Mouse (Mus musculus) ovary, postnatal 14 days (tissue): Measurements from ENCODE around the gene Snap47.

Source experiments
- DNase-seq: peaks from one replicate; pipeline ENCODE4 v3.0.0; 2022; ENCODE audit warnings: low spot score

The Snap47 gene

DNA sequence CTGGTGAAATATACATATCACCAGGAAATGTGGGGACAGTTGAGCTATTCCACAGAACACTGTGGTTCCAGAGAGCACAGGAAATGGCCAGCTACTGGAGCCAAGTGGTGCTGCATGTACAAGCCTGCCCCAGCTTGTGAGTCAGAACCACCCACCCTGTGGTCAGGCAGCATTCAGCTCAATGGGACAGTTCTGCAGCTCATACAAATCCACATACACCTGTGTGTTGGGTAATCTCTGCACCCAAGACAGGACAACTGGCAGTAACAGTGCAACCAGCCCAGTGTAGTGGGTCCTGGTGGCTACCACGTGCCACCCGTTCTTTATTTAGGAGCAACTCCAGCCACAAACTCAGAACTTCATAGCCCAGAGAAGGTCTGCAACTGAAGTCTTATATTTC lies 29.0 kb downstream of the Snap47 start:
- no peak for DNase-seq

DNA sequence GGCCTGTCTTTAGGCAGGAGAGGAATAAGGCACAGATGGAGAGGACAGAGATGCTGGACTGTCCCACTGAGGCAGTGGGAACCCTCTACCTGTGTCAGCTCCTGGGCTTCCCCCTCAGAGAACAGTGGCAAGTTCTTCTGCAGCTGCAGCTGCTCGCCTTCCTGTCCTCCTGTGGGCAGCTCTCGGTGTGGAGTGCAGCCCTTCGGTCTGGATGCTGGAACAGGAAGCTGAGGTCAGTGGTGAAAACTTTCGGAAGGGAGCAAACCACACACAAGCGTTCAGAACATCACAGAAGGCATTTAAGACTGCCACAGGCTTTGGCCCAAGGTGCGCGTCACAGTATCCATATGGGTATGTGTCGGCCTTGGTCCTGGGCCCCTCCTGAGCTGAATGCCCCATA lies 29.6 kb downstream of the Snap47 start:
- DNase-seq = no peak

DNA sequence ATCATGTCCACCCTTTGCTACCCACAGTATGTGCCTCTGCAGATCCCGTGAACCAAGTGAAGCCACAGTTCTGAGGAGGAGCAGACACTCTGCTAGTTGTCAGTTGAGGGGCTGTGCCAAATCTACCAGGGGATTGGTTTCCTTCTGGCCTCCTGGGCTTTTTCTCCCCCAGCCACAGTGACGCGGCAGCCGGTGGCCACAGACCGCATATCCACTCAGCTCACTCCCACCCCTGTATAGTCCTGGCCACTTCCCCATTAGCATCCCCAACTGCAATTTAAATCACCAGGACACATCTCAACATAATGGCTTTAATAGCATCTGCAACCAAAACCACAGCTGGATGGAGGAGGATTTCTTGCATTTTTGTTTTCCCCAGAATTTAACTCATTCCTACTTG lies 32.3 kb downstream of the Snap47 start:
- no peak for DNase-seq

DNA sequence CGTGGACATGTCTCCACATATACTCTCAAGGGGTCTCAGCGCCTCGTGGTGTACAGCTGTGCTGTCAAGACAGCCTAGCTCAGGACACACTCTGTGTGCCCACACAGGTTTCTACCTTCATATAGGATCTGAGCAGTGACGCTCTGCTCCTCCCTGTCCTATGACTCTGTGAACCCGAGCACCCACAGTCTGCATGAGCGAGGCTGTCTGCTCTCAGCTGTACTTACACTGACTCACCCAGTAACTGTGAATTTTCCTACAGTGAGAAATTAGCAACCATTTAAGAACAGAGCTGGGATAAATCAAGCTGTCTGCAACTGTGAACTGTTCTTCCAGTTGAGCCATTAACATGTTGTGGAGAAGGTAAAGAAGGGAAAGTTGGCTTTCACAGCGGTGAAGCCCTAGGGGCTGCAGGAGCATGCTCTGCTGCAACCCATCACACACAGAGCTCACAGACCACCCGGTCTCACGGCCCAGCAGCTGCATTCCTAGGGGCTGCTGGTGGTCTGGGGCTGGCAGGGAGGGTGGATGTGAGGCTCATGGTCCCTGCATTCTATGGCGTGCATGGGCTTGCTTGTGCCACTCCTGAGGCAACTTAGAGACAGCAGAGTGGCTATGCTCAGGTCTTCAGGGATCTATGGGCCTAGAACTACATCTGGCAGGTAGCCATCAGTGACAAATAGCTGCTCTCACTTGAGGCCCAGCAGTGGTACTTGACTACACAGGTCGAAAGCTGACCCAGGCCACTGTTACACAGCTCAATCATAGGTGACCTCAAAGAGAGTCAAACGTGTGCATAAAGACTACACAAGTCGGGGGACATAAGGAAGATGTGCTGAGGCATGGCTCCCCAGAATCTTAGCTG lies 37.8 kb downstream of the Snap47 start:
- DNase-seq = no peak

DNA sequence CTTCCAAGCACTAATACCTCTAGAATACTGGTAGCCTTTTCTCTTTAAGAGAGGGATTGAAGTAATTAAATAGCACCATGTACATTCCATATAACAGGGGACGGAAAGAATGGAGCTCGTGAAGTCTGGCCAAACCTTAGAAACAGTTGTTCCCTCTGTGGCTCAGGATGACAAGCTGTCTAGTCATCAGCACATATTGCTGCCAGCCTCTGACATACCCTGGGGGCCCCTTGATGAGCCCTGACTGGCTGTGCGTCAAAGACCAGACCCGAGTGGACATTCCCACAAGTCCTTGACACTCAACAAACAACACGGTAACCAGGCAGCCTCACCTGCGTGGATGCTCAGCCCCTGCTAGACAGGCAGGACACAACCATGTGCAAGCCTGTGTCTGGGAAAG lies 38.9 kb downstream of the Snap47 start:
- no peak for DNase-seq

DNA sequence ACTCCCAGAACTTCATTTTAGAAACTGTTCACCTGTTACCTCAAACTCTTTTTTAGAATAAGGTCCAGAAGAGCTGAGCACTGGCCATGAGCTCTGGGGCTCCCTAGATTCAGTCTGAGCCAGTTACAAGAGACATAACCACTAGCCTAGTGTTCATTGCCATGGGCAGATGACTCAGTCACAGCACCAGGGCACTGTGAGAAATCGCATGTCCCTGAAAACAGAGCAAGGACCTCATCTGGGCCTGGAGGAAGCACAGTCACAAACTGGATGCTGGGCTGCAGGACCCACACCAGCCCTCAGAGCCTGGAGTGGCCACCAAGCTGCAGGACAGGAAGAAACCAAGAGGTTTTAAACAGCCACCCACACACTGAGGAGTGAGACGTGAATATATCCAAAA lies 40.1 kb downstream of the Snap47 start:
- DNase-seq = no peak

DNA sequence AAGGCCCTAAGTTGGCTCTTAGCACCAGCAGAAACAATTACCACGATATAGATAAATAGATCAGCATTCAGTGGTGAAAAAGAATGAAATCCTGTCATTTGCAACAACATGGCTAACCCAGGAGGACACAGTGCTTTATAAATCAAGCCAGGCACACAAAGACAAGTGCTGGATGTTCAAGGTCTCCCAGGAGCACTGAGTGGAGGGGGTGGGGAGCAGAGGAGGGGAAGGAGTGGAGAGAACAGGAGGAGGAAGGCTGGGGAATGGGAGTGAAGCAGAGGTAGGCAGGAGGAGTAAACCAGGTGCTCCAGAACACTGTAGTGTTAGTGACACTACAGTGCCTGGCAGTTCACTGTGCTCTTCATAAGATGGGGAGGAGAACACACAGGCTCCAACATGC lies 45.2 kb downstream of the Snap47 start:
- DNase-seq = no peak

DNA sequence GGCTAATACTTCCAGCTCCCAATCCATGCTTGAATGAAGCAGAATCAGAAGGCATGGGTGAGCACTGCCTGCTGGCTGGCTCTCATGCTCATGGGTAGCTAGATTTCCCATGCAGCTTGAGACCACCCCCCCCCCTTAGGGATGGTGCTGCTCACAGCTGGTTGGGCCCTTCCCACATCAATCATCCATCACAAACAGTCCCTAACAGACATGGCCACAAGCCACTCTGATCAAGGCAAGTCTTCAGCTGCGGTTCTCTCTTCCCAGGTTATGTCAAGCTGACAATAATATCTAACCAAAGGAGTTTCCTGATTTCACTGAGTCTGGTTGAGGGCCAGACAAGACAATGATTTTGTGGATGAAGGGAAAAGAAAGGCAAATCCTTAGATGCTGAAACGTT lies 50.1 kb downstream of the Snap47 start:
- no peak for DNase-seq

DNA sequence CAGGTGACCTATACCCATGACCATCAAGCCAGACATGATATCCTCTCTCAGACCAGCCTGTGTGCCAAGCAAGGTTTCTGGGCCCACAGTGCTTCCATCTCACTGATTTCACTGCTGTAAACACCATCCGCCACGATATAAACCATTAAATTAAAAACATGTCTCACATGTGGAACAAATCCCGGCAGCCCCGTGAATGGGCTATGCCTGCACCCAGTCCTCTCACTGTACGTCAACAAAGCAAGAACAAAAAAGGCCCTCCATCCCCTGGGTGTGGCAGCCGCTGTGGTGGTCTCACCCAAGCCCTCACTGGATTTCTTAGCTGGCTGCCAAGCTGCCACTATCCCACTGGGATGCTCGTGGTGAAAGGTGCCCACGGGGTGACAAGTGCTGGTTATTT lies 51.2 kb downstream of the Snap47 start:
- no peak for DNase-seq

DNA sequence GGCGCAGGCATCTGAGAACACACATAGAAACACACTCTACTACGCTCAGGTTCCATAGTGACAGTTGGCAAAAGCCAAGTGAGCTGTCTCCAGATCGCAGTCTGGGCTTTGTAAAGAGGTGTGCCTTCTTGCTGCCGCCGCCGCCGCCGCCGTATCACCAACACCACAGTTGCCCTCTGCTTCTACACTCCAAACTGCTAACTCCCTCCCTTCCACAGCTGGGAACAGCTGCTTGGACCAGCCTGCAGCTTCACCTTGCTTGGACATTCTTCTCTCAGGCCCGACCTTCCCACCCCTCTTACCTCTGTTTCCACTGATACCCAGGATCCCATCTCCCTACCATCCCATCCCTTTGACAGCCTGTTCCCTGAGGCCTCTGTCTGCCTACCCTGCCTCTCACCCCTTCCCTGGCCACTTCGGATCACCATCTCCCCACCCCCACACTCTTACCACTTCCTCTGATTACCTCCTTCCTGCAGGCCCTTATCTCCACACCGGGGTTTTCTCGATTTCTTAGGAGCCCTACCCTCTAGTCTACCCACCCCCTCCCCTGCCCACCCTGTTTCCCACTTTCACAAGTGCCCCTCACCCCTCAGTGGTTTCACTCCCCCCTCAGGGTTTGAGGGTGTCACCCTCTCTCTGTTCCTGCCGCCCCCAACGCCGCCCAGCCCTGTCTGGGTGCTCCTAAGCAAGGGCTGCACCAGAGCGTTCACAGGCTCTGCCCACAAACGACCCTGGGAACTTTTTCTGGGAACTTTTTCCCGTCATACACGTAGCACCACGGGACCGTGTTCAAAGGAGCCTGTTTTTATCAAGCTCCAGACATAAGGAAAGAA lies 53.2 kb downstream of the Snap47 start:
- no peak for DNase-seq

DNA sequence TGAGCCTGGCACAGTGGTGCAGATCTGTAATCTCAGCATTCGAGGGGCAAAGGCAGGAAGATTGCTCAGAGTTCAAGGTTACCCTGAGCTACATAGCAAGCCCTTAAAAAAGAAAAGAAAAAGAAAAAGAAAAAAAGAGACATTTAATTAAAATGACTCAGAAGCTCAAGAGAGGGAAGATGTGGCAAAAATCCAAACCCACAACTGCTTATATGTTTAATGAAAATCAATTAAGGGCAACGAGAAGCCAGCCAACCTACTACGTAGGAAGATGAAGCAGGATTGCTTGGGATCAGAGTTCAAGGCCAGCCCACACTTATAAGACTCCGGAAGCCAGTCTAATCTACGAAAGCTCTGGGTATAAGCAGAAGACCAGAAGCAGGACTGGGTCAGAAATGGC lies 56.5 kb downstream of the Snap47 start:
- DNase-seq = no peak

DNA sequence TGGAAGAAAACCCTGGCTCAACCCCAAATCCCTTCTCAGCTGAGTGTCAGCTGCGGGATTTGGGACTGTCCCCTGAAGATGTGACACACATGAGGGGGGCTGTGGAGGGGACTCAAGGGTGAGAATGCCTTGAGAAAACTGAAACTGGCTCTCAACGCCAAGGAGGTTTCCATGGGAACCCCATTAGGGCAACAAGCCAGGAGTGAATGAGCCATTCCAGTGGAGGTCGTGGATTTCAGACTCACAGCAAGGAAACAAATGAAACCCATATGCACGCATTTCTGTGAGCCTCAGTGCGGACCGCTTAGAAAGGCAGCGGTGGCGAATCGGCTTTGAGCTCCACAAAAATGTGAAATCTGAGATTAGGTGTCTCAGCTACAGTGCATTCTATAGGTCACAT lies 57.4 kb downstream of the Snap47 start:
- DNase-seq = peak; percentile 62

DNA sequence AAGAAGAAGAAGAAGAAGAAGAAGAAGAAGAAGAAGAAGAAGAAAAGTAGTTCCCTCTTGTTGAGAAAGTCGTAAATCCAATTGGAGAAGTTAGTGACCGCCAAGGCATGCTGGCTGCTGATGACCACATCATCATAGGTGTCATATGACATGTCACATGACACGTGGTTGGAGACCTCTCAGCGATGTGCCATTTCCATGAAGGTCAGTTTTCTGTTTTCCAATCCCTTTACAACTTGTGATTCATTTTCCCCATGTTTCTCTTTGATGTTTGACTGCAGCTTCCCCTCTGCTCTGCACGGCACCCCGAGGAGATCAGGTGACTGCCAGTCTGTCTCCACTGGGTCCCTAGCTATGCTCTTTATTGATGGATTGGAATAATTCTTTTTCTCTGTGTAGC lies 58.7 kb downstream of the Snap47 start:
- no peak for DNase-seq

DNA sequence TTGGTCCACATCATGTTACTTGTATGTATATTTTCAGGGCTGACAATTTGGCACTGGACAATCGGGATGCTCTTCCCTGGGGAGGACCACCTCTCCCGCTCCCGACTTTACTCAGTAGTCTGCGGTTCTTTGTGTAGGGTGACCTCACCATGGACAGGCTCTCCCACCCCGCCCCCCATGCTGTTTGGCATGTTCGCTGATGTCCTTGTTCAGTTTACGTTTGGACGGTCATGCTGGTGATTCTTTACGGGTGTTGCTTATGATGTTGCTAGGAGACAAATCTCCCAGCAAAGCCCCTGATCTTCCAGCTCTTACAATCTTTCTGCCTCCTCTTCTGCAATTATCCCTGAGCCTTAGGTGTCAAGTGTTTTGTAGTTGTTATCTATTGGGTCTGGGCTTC lies 60.5 kb downstream of the Snap47 start:
- DNase-seq = no peak

DNA sequence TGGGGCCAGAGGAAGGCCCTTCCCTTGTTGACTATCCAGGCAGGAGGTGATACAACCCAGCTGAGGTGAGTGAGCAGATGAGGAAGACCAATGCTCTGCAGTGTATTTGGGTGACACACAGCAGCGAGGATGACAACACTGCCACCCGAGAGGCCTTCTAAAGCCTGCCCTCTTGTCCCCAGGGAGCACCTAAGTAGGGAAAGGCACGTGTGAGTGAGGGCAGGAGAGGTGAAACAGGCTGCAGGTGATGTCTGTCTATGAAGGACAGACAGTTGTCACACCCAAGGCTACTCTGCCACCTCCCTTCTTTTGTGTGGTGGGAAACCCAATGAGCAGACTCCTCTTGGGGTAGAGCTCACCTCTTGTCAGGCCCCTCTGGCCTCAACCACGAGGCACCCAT lies 61.4 kb downstream of the Snap47 start:
- no peak for DNase-seq

DNA sequence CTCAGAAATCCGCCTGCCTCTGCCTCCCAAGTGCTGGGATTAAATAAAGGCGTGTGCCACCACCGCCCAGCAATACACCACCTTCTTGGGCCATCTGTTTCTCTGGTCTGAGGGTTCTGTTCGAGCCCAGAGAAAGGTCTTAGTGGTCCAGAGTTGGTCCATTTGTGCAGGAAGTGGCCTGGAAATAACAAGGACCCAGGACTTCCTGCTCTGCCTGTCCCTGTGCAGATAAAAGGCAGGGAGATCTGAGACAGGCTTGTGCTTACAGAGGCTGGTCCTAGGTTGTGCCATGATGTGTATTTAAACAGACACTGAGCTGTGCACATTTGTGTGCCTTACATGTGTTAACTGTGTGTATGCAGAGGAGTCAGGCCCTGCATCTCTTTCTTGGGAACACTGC lies 62.2 kb downstream of the Snap47 start:
- DNase-seq = no peak

DNA sequence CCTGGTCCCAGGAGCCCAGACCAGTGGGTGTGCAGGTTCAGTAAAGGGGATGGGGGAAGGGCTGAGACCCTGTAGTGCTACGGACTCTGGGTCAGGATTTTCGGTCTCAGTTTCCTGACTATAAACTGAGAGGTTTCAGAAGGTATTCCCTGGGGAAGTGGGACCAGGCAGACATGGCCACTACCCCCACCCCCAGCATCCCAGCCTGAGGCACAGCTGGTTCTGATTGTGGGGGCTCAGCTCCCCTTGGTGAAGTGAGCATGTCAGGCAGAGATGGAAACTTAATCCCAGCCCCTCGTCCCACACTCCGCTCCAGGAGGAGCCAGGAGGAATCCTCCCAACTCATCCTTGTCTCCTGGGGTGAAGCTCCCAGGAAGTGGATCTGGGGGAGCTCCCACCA lies 63.5 kb downstream of the Snap47 start:
- no peak for DNase-seq

DNA sequence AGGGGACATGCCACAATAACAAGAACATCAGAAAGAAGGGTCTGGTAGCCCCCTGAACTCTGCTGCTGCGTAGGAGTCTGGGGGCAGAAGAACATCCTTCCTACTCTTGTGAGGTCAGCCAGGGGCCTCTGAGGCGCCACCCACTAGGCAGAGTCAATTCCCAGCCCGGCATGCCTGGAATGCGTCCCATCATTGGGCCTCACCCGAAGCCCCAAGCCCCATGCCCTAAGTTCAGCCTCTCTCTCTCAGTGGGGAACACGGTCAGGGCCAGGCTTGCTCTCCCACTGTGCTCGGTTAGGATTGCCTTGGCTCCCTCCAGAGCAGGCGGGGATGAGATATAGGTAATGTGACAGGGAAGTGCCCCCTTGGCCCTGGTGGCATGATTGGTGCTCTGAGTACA lies 65.9 kb downstream of the Snap47 start:
- no peak for DNase-seq

DNA sequence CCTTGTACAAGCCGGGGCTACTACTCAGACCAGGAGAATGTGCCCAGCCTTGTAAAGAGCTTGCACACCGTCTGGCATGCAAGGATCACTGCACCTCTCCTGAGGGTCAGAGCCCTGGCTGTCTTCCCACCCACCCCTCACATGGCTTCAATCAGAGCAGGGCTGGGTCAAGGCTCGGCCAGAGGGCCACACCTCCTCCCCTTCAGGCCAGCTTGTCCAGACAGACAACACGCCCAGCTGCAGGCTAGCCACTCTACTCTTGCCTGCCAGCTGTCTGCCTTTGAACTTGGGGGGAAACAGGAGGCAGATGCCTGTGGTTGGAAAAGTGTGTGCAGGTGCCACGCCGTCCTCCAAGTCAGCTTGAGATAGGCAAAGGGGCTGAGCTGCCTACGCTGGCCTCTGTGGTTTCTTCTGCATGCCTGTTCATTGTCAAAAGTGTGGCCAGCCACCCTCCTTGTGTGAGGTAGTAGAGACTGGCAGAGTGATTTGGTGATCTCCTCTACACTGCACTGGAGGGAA lies 66.5 kb downstream of the Snap47 start:
- DNase-seq = no peak

DNA sequence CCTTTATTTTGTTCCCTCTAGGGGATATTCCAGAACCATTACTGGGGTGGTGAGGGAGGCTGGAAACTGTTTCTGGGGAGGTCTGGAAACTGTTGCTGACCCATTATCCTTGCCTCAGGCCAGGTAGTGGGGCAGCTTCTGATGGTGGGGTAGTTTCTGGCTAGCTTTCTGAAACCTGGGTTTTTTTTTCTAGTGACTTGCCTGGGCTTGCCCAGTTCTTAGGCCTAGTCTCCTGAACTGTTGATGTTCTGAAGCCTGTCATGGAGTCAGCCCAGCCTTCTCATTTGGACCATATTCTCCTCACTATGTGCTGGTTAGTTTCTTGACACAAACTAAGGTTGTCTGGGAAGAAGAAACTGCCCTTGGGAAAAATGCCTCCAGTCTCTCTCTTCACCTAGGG lies 71.4 kb downstream of the Snap47 start:
- no peak for DNase-seq

DNA sequence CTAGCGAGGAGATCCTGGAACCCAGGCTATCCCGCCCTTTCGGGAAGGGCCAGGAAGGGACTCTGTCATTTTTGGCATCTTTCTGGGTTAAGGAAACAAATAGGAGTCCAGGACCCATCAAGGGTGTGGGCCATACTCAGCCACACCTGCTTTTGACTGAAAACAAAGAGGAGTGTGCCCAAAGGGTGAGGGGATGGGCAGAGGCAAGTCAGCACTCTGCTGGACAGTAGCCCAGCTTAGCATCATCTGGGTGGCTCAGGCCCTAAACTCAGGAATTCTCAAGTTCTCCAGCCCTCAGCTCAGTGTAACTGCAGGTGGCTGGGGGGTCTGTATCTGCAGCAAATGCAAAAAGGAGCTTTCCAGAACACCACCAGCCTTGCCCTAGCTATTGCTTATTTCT lies 73.0 kb downstream of the Snap47 start:
- no peak for DNase-seq

DNA sequence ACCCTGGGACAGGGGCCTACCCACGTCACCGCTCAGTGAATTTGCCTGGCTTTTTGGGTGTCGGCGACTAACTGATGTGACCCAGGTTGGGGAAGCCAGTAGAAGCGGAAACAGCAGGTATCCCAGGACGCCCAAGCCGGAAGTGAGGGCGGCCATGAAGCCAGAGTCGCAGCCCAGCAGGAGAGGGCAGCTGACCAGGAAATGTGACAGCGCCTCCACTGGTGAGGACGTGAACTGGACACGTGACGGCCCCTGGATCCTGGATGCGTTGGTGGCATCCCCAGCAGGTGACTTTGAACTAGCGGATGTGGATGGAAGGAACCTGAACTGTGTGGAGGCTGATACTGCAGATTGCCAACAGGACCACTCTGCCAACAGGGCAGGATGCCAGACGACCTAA lies 75.5 kb downstream of the Snap47 start, which contains the start of gene Prss38:
Gene Prss38 (minus strand): TSS at position 183 of the 400 bp plus-strand sequence.
- no peak for DNase-seq

DNA sequence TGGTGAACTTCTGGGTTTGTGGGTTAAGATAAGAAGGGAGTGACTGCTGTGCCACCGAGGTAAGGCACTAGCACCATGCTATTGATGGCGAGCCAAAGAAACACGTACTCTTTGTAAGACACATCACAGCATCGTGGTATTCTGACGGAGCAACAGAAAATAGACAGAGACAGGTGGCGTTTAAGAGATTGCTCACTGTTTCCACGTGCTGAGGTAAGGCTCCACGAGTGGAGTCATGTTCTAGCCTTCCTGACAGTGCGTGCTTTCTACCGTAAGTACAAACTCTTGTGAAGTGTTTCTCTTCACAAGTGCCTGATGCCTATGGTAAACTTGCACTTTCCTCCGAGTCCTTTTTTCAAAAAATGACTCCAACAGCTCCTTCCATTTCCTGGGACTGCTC lies 81.1 kb downstream of the Snap47 start:
- no peak for DNase-seq
